Mouse (Mus musculus) CD8-positive naive resting alpha-beta T cell, adult 2 months (primary cell): ENCODE results near the gene Slc12a3.

Experiments
- DNase-seq, 2 experiments: peaks; one replicate each; pipeline ENCODE4 v3.0.0; 2022; ENCODE audit warnings: low read depth in 2 of 2, low spot score in 2 of 2

Gene Slc12a3

GRCm38 (mm10) chr8:94375551-94375991, 46.6 kb downstream of the Slc12a3 start:
- no peak for DNase-seq

GRCm38 (mm10) chr8:94376176-94376575, 47.2 kb downstream of the Slc12a3 start:
- no peak for DNase-seq

GRCm38 (mm10) chr8:94376580-94376979, 47.6 kb downstream of the Slc12a3 start:
- DNase-seq = no peak

GRCm38 (mm10) chr8:94377031-94377430, 48.0 kb downstream of the Slc12a3 start:
- no peak for DNase-seq

- no peak for DNase-seq
Measured at GRCm38 (mm10) chr8:94377714-94378205, 48.8 kb downstream of the Slc12a3 start.

- no peak for DNase-seq
Measured at GRCm38 (mm10) chr8:94378763-94379415, 49.9 kb downstream of the Slc12a3 start.

GRCm38 (mm10) chr8:94379686-94380085, 50.7 kb downstream of the Slc12a3 start:
- DNase-seq = no peak

GRCm38 (mm10) chr8:94384166-94384565, 55.2 kb downstream of the Slc12a3 start:
- no peak for DNase-seq

GRCm38 (mm10) chr8:94385506-94386213, 56.7 kb downstream of the Slc12a3 start:
- DNase-seq = no peak

GRCm38 (mm10) chr8:94386214-94387026, 57.4 kb downstream of the Slc12a3 start, which contains the start of gene Herpud1:
Herpud1 (plus strand) TSS chr8:94386438.
- DNase-seq = peak; percentile 93 to 95

GRCm38 (mm10) chr8:94387027-94387684, 58.2 kb downstream of the Slc12a3 start:
- DNase-seq = no peak

- no peak for DNase-seq
Measured at GRCm38 (mm10) chr8:94387785-94388184, 58.8 kb downstream of the Slc12a3 start.

- no peak for DNase-seq
Measured at GRCm38 (mm10) chr8:94389531-94389930, 60.5 kb downstream of the Slc12a3 start.

GRCm38 (mm10) chr8:94390429-94390828, 61.4 kb downstream of the Slc12a3 start:
- no peak for DNase-seq

GRCm38 (mm10) chr8:94390910-94391309, 61.9 kb downstream of the Slc12a3 start:
- no peak for DNase-seq

GRCm38 (mm10) chr8:94392147-94392546, 63.1 kb downstream of the Slc12a3 start:
- DNase-seq = peak; percentile 47 to 62

GRCm38 (mm10) chr8:94392648-94393047, 63.6 kb downstream of the Slc12a3 start:
- no peak for DNase-seq

- DNase-seq = no peak
Measured at GRCm38 (mm10) chr8:94395851-94396540, 67.0 kb downstream of the Slc12a3 start.

- DNase-seq = peak in 1 of 2 experiments; percentile 40
Measured at GRCm38 (mm10) chr8:94396964-94397657, 68.1 kb downstream of the Slc12a3 start.

- peak; percentile 31 to 52 for DNase-seq
Measured at GRCm38 (mm10) chr8:94398587-94398986, 69.6 kb downstream of the Slc12a3 start.
